Mouse (Mus musculus) cerebellum, postnatal 36 days (tissue): ENCODE measurements around the gene Rps16.
"Not testable (repeated sequence)": the region's sequence is repeated elsewhere in the genome, so short reads cannot be mapped to it uniquely, and the experiment has no call there.

Experiments used
- DNase-seq, 2 experiments: peaks; one replicate each; pipeline ENCODE4 v3.0.0; 2021 to 2022; ENCODE audit warnings: mixed read lengths in 2 of 2

Rps16 gene

GRCm38 (mm10) chr7:28375176-28375921 is 24.9 kb downstream of the Rps16 start:
- peak; percentile 51 to 64 for DNase-seq

GRCm38 (mm10) chr7:28376011-28376771 is 25.7 kb downstream of the Rps16 start:
- DNase-seq = peak in 1 of 2 experiments; percentile 33

- DNase-seq = no peak
These were observed 27.0 kb downstream of the Rps16 start for GRCm38 (mm10) chr7:28377190-28378065.

GRCm38 (mm10) chr7:28378066-28378690 is 27.7 kb downstream of the Rps16 start:
- no peak for DNase-seq

GRCm38 (mm10) chr7:28378769-28379651 is 28.6 kb downstream of the Rps16 start:
- peak; percentile 51 to 64 for DNase-seq

GRCm38 (mm10) chr7:28380237-28381016 is 30.0 kb downstream of the Rps16 start, which contains the start of gene Zfp36:
Zfp36 (minus strand) TSS chr7:28380253.
- DNase-seq = no peak

GRCm38 (mm10) chr7:28381017-28381790 is 30.8 kb downstream of the Rps16 start:
- DNase-seq = no peak

- peak; percentile 27 for DNase-seq
These were observed 31.5 kb downstream of the Rps16 start for GRCm38 (mm10) chr7:28381938-28382337.

GRCm38 (mm10) chr7:28382347-28382951 is 32.0 kb downstream of the Rps16 start:
- no peak for DNase-seq

- DNase-seq = no peak
These were observed 32.5 kb downstream of the Rps16 start for GRCm38 (mm10) chr7:28382981-28383396.

- no peak for DNase-seq
These were observed 33.2 kb downstream of the Rps16 start for GRCm38 (mm10) chr7:28383606-28384005.

GRCm38 (mm10) chr7:28384162-28384561 is 33.7 kb downstream of the Rps16 start:
- DNase-seq = no peak

GRCm38 (mm10) chr7:28385196-28385595 is 34.7 kb downstream of the Rps16 start:
- no peak for DNase-seq

GRCm38 (mm10) chr7:28386007-28386406 is 35.6 kb downstream of the Rps16 start:
- DNase-seq = no peak

GRCm38 (mm10) chr7:28386462-28386861 is 36.0 kb downstream of the Rps16 start:
- DNase-seq = peak; percentile 68 to 72

GRCm38 (mm10) chr7:28386877-28387276 is 36.4 kb downstream of the Rps16 start:
- not testable (repeated sequence) for DNase-seq

- not testable (repeated sequence) for DNase-seq
These were observed 36.9 kb downstream of the Rps16 start for GRCm38 (mm10) chr7:28387384-28387783.

GRCm38 (mm10) chr7:28390331-28390730 is 39.9 kb downstream of the Rps16 start:
- no peak for DNase-seq
